Mouse (Mus musculus): ENCODE measurements around the gene Dysf.

DNA sequence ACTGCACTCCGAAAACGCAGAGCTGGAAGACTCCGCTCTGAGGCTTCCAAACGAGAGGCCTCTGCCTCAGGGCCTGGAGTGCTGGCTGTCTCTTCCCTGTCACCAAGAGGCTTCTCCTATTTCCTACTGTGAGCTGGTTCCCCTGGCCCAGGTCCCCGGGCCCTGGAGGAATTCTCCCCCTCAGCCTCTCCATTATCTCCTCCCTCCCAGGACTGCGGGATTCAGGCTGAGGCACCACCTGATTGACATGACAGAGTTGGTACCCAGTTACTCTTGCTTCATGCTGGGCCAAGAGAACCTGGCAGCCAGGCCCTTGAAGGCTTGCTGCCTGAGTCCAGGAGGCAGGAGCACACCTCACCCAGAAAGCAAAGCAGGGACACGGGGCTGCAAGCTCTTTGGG, 203.1 kb downstream of the Dysf start:
- no peak for TF ChIP-seq POLR2A (IDR thresholded peaks at IDR 0.05; ENCODE audit: borderline replicate concordance, extremely low read depth, low read depth, low read length)
- TF ChIP-seq CTCF (IDR thresholded peaks at IDR 0.05; ENCODE audit: insufficient read depth, low read length), result no peak
